Mouse (Mus musculus): ENCODE measurements around the gene Enc1. TPM values are rescaled to one million over a fixed set of nuclear protein-coding genes. Genes with fewer than 3 reads are reported as not detected.

Gene Enc1
- polyA plus RNA-seq, 1 experiment from 2014 or later, result 6.0 TPM

DNA sequence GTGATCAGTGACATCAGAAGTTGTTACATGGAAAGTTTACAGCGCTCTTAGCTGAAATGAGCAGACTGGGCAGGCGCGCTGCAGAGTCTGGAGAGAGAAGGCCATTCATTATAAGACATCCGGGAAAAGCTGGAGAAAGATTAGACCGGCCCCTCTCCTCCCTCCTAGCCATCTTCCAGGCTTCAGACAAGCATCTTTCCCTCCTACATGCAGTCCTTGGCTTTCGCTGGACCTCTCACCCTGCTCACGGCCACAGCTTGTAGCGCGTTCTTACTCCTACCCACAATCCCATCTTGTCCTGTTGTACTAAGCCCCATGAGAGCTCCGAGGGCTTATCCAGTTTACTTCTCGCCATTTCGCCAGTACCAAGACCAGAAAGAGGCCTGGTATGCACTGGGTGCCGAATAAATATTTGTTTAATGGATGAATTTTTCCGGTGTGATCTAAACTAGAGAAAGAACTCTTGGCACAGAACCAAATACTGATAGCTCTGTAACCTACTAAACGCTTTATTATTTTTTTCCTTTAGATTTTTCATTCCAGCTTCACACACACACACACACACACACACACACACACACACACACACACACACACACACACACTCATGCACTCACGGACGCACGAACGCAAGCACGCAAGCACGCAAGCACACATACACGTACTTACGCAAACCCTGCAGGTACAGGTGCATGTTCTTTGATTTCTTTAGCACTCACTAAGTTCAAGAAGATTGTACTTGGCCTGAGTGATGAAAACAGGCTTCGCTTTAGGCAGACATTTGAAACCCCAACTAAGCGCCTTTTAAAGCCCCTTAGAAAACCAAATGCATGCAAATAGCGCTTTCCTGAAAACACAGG lies 41.4 kb downstream of the Enc1 start:
- peak; percentile 61 for ATAC-seq
- H3K9me3 ChIP-seq, result no peaks in the 10 kb centered on the region
- H3K27me3 ChIP-seq (replicated peaks), result no peaks in the 10 kb centered on the region
- peak overlapping the region; percentile 50 for H3K4me2 ChIP-seq (replicated peaks)
- peak overlapping the region; percentile 48; the same call in 1 of the 2 replicates for H3K27ac ChIP-seq
- H3K36me3 ChIP-seq, result no peaks in the 10 kb centered on the region
- 0 out of 2 replicates have a peak overlapping the region, but pooled peaks have one; percentile 3 for H3K4me3 ChIP-seq (replicated peaks)
- H3K9ac ChIP-seq, result 0 out of 2 replicates have a peak overlapping the region, but pooled peaks have one; percentile 18
- WGBS, result 17% methylated on average over 26 of the region's 26 CpGs
- H3K4me1 ChIP-seq (replicated peaks), result peaks cover 11% of the 10 kb centered on the region

DNA sequence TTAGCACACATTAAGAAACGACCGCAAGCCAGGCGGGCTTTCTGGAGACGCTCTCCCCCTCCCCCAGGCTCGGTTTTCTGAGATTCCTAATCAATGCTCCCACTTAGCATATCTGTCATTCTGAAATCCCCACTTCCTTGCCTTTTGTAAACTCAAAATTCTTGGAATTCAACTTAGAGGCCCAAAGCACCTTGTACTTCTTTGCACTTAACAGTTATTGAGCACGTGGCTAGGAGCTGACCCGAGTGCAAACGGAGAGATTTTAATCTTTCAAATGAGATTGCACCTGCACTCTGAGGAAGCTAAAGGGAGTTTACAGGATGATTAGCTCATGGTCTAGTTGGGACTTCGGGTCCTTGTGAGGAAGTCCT lies 42.0 kb downstream of the Enc1 start:
- ATAC-seq, result peak; percentile 62; the same call in 1 of the 2 replicates
- Histone ChIP-seq H3K27me3 (replicated peaks) (no peaks in the 10 kb centered on the region), H3K27ac (no peak overlapping the region), H3K9ac (no peak overlapping the region), H3K4me3 (replicated peaks) (no peak overlapping the region), H3K4me2 (replicated peaks) (peak overlapping the region; percentile 50; the same call in 1 of the 2 replicates), H3K9me3 (no peaks in the 10 kb centered on the region), H3K36me3 (no peaks in the 10 kb centered on the region), H3K4me1 (replicated peaks) (peaks cover 11% of the 10 kb centered on the region)
- 19% methylated on average over 9 of the region's 9 CpGs for WGBS

DNA sequence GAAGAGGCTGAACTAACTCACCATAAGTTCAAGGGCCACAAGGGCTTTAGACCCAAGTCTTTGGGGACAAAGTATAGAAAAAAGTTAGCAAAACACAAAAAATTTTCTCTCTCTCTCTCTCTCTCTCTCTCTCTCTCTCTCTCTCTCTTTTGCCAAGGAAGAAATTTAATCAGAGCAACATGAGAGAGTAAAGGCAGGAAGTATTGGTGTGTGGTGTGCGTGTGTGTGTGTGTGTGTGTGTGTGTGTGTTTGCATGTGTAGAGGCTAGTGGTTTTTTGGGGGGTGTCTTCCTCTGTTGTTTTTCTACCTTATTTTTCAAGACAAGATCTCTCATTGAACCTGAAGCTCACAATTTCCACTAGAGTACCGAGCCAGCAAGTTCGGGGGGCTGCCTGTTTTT lies 46.1 kb downstream of the Enc1 start:
- H3K4me3 ChIP-seq (replicated peaks), result no peak overlapping the region
- peaks cover 15% of the 10 kb centered on the region for H3K4me1 ChIP-seq (replicated peaks)
- no peaks in the 10 kb centered on the region for H3K27me3 ChIP-seq (replicated peaks)
- H3K36me3 ChIP-seq, result no peaks in the 10 kb centered on the region
- no peaks in the 10 kb centered on the region for H3K9me3 ChIP-seq
- no peak overlapping the region for H3K4me2 ChIP-seq (replicated peaks)
- ATAC-seq, result no peak
- no peak overlapping the region for H3K27ac ChIP-seq
- 93% methylated on average over 3 of the region's 3 CpGs for WGBS
- no peak overlapping the region for H3K9ac ChIP-seq

DNA sequence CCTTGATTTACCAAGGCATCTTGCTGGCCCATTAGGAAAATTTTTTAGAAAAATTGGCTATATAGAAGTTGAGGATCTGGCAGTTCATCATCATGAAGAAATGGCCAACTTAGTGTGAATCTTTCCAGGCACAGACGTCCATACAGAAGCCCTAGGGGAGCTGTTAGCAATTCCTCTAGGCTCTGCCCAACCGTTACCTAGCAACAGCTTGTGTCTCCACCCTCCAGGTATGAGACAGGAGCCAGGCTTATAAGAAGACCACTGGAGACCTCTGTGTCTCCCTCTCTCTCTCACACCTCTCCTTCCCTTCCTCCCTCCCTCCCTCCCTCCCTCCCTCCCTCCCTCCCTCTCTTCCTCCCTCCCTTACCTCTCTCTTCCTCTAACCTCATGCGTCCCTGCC lies 49.8 kb downstream of the Enc1 start:
- Histone ChIP-seq H3K27ac (no peak overlapping the region), H3K27me3 (replicated peaks) (no peaks in the 10 kb centered on the region), H3K4me3 (replicated peaks) (no peak overlapping the region), H3K36me3 (no peaks in the 10 kb centered on the region), H3K4me2 (replicated peaks) (no peak overlapping the region), H3K9ac (no peak overlapping the region), H3K9me3 (no peaks in the 10 kb centered on the region), H3K4me1 (replicated peaks) (peaks cover 12% of the 10 kb centered on the region)
- ATAC-seq, result no peak
- WGBS, result 28% methylated on average over 3 of the region's 3 CpGs

DNA sequence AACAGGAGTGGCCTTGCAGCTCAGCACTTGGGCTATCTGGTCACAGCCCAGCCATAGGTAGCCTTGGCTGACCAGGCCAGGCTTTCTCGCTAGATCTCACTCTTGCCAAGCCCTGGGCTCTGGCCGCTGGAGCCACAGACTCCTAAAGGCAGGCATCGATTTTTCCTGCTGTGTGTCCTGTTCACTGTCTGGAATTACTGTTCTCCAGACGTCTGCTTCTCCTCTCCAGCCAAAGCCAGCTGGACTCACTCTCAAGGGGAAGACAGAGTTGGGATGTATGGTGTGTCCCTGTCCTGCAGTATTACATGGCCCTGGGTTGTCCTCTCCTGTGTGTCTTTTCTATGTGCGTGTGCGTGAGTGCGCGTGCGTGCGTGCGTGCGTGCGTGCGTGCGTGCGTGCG lies 50.4 kb downstream of the Enc1 start:
- H3K27me3 ChIP-seq (replicated peaks), result no peaks in the 10 kb centered on the region
- no peak overlapping the region for H3K9ac ChIP-seq
- H3K4me3 ChIP-seq (replicated peaks), result no peak overlapping the region
- 0 out of 2 replicates have a peak overlapping the region, but pooled peaks have one; percentile 0 for H3K4me2 ChIP-seq (replicated peaks)
- 68% methylated on average over 17 of the region's 17 CpGs for whole genome bisulfite sequencing
- peak; percentile 21; the same call in 1 of the 2 replicates for ATAC-seq
- peak overlapping the region; percentile 46 for H3K27ac ChIP-seq
- peaks cover 13% of the 10 kb centered on the region for H3K4me1 ChIP-seq (replicated peaks)
- H3K36me3 ChIP-seq, result no peaks in the 10 kb centered on the region
- no peaks in the 10 kb centered on the region for H3K9me3 ChIP-seq

DNA sequence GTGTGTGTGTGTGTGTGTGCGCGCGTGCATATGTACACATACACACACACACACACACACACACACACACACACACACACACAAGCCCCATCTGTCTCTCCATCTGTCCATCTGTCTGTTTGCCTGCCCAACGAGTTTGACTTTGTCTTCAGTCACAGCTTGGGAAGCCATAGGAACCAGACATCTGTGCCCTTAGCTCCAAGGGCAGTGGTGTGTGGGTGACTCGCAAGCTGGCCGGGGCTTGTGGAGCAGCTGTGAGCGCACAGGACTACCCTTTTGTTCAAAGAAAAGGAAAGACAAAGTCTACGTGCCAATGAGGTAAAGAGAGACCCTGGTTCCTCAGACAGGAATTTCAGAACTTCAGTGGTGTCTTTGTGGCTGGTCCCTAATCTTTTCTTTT lies 51.1 kb downstream of the Enc1 start:
- WGBS, result 62% methylated on average over 8 of the region's 8 CpGs
- Histone ChIP-seq H3K4me3 (replicated peaks) (no peak overlapping the region), H3K9me3 (no peaks in the 10 kb centered on the region), H3K4me2 (replicated peaks) (no peak overlapping the region), H3K27me3 (replicated peaks) (no peaks in the 10 kb centered on the region), H3K9ac (no peak overlapping the region), H3K36me3 (no peaks in the 10 kb centered on the region), H3K4me1 (replicated peaks) (peaks cover 13% of the 10 kb centered on the region), H3K27ac (no peak overlapping the region)
- no peak; the same call in 1 of the 2 replicates for ATAC-seq

DNA sequence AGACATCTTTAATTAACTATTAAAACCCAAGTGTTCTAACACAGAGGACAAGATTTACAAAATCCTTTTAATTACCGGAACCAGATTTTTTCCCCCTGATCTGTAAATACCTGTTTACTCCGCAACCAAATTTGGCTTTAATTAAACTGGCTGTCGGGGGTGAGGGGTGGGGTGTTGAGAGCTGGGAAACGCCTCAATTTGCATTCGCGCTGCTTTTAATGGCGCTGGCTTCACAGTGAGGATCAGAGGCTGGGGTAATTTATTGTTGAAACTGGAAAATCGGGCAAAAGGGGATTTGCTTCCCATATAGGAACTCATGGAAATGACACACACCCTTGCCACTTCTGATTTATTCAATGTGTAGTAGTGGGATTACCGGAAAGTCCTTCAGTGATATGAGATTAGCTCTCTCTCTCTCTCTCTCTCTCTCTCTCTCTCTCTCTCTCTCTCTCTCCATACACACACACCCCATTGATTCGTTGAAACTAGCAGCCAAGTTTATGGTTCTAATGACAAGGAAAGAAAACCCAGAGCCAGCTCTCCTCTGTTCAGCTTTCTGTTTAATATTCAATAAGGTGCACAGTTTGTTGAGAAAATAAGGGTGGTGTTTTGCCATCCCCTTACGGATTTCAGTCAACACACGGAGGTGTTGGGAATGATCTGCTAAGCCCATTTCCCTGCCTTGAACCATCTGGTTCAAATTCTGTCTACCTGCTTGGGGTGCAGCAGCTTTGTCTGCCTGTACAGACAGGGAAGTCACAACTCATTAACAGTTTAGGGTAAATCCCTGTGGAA lies 51.7 kb downstream of the Enc1 start:
- H3K27me3 ChIP-seq (replicated peaks), result no peaks in the 10 kb centered on the region
- peaks cover 15% of the 10 kb centered on the region for H3K4me1 ChIP-seq (replicated peaks)
- WGBS, result 41% methylated on average over 12 of the region's 12 CpGs
- H3K4me2 ChIP-seq (replicated peaks), result no peak overlapping the region
- H3K9ac ChIP-seq, result no peak overlapping the region
- no peaks in the 10 kb centered on the region for H3K9me3 ChIP-seq
- H3K4me3 ChIP-seq (replicated peaks), result no peak overlapping the region
- ATAC-seq, result no peak
- H3K27ac ChIP-seq, result no peak overlapping the region
- H3K36me3 ChIP-seq, result no peaks in the 10 kb centered on the region

DNA sequence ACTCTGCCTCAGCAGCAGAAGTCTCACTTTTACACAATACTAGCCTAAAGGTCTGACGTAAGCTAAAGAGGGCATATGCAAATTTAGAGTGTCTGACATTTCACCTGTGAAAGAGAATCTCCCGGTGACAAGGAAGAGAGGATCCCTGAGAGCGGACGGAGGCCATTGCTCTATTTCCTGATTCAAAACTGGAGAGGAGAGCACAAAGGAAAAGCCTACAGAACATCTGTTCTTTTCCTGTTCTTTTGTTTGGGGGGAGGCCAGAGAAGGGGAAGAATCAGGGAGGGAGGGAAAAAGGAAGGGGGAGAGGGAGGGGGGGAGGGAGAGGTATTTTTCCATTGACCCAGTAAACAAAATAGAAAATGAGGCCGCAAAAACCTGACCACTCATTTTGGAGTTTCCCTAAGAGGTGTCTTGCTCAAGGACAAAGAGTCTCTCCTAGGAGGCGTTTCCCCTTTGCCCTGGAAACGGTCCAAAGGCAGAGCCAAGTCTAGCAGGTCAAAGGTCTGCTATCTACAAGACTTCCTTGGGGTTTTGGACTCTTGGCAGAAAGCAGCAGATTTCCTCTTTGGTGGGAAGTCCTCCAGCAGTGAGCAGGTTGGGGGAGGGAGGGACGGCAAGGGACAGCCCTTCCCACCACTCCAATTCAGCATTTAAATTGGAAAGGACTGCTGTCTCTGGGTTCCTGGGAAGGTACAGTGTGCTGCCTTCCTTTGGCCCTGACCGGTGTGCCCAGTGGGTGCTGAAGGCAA lies 54.4 kb downstream of the Enc1 start:
- H3K4me1 ChIP-seq (replicated peaks), result peaks cover 15% of the 10 kb centered on the region
- H3K9me3 ChIP-seq, result no peaks in the 10 kb centered on the region
- peak; percentile 37 for ATAC-seq
- 0 out of 2 replicates have a peak overlapping the region, but pooled peaks have one; percentile 3 for H3K4me2 ChIP-seq (replicated peaks)
- H3K4me3 ChIP-seq (replicated peaks), result no peak overlapping the region
- no peak overlapping the region for H3K9ac ChIP-seq
- WGBS, result 56% methylated on average over 9 of the region's 9 CpGs
- H3K27ac ChIP-seq, result peak overlapping the region; percentile 34
- no peaks in the 10 kb centered on the region for H3K27me3 ChIP-seq (replicated peaks)
- no peaks in the 10 kb centered on the region for H3K36me3 ChIP-seq

DNA sequence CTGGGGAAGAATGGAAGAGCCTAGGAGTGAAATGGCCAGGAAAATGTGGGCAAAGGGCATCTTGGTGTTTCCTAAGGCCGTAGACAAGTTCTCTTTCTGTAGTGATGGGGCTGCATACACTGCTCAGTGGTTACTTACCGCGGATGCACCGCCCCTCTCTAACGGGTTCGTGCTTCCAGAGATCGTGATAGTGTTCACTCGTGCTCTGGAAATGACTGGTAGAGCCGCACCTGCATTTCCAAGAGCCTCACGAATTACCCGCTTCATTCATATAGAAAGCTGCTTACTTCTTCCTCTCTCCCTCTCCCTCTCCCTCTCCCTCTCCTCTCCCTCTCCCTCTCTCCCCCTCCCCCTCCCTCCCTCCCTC lies 54.9 kb downstream of the Enc1 start:
- 0 out of 2 replicates have a peak overlapping the region, but pooled peaks have one; percentile 3 for H3K4me2 ChIP-seq (replicated peaks)
- no peak; the same call in 1 of the 2 replicates for ATAC-seq
- no peaks in the 10 kb centered on the region for H3K9me3 ChIP-seq
- H3K4me1 ChIP-seq (replicated peaks), result peaks cover 15% of the 10 kb centered on the region
- no peaks in the 10 kb centered on the region for H3K27me3 ChIP-seq (replicated peaks)
- WGBS, result 65% methylated on average over 11 of the region's 11 CpGs
- H3K27ac ChIP-seq, result peak overlapping the region; percentile 34
- no peak overlapping the region for H3K4me3 ChIP-seq (replicated peaks)
- no peak overlapping the region for H3K9ac ChIP-seq
- no peaks in the 10 kb centered on the region for H3K36me3 ChIP-seq

DNA sequence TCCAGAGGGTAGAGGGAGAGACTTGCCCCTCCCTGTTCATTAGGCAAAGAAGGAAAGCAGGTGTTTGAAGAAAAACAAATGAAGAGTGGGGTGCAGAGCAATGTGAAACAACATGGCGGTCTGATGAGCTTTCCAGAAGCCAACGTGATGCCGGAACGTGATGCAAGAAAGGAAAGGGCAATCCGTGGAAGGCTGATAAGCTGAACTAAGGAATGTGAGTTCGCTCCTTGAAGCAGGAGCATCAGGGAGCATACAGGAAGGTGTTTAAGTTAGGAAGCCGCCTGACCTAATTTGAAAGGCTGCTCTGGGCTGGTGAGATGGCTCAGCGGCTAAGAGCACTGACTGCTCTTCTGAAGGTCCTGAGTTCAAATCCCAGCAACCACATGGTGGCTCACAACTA lies 55.4 kb downstream of the Enc1 start:
- Histone ChIP-seq H3K27ac (no peak overlapping the region), H3K4me3 (replicated peaks) (no peak overlapping the region), H3K27me3 (replicated peaks) (no peaks in the 10 kb centered on the region), H3K4me2 (replicated peaks) (no peak overlapping the region), H3K36me3 (no peaks in the 10 kb centered on the region), H3K9me3 (no peaks in the 10 kb centered on the region), H3K9ac (no peak overlapping the region), H3K4me1 (replicated peaks) (peaks cover 12% of the 10 kb centered on the region)
- WGBS, result 75% methylated on average over 8 of the region's 8 CpGs
- ATAC-seq, result no peak

DNA sequence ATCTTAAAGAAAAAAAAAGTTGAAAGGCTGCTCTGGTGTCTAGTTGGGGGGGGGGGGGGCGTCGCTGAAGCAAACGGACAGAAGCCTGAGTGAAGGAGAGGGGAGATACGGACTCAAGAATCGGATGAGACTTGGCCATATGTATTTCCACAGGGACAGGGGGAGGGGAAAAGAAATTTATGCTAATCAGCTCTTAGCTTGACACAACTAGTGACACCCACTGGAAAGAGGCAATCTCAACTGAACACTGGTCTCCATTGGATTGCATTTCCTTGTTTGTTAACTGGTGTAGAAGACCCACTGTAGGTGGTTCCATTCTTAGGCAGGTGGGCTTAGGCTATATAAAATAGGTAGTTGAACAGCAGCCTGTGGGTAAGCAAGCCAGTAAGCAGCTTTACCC lies 55.9 kb downstream of the Enc1 start:
- no peaks in the 10 kb centered on the region for H3K27me3 ChIP-seq (replicated peaks)
- no peak overlapping the region for H3K4me2 ChIP-seq (replicated peaks)
- 91% methylated on average over 5 of the region's 5 CpGs for WGBS
- ATAC-seq, result no peak
- H3K36me3 ChIP-seq, result no peaks in the 10 kb centered on the region
- no peak overlapping the region for H3K9ac ChIP-seq
- no peaks in the 10 kb centered on the region for H3K9me3 ChIP-seq
- peaks cover 9% of the 10 kb centered on the region; the same call in 1 of the 2 replicates for H3K4me1 ChIP-seq (replicated peaks)
- H3K4me3 ChIP-seq (replicated peaks), result no peak overlapping the region
- no peak overlapping the region for H3K27ac ChIP-seq
